14 mouse cellular contexts compared by ENCODE assay signal in genomic region chr9:67077266-67077657, GRCm38 (mm10). TPM values are rescaled to one million over a fixed set of nuclear protein-coding genes. Genes with fewer than 3 reads are reported as not detected.
DNase-seq lines count a peak whose midpoint lies in the region; ATAC-seq and TF ChIP-seq lines count a peak whose summit lies in the region.
"Had no signal": no experiment of that assay in that cellular context is flagged by ENCODE, and none has a peak within 500 bp of the region (broad histone marks: within the 10 kb centered on the region; RNA-seq: fewer than 3 reads in every experiment).

No protein-coding gene starts in this region.

- peak overlapping the region; percentile 0; the same call in 1 of the 2 replicates for H3K27ac ChIP-seq in kidney, adult 2 months (ENCODE audit: insufficient read depth, low read depth, low read length)
- 0 out of 2 replicates have a peak overlapping the region, but pooled peaks have one; percentile 55 for H3K27ac ChIP-seq in embryonic facial prominence, embryonic 12.5 days
- H3K27ac ChIP-seq in liver, embryonic 14.5 days: no peak overlapping the region
- H3K27ac ChIP-seq in left cerebral cortex, adult 2 months: no peak overlapping the region
- H3K27ac ChIP-seq: forebrain, embryonic 15.5 days; hindbrain, embryonic 12.5 days; neural tube, embryonic 13.5 days had no signal

- peaks cover 3% of the 10 kb centered on the region; the same call in 1 of the 2 replicates for H3K4me1 ChIP-seq in kidney, adult 2 months (ENCODE audit: control insufficient read depth, insufficient read depth, low read length)
- peaks cover 22% of the 10 kb centered on the region for H3K4me1 ChIP-seq in embryonic facial prominence, embryonic 12.5 days
- peaks cover 7 to 14% of the 10 kb centered on the region in 2 experiments; a peak in 3 of 4 replicates for H3K4me1 ChIP-seq in liver, embryonic 14.5 days (replicated peaks; ENCODE audit: control insufficient read depth in 2 of 2, insufficient read depth in 2 of 2, low read length in 1 of 2)
- H3K4me1 ChIP-seq: neural tube, embryonic 13.5 days had no signal

- H3K9ac ChIP-seq in embryonic facial prominence, embryonic 12.5 days: no peak overlapping the region
- no peak overlapping the region for H3K9ac ChIP-seq in liver, embryonic 14.5 days (replicated peaks)
- H3K9ac ChIP-seq: forebrain, embryonic 15.5 days; hindbrain, embryonic 12.5 days; neural tube, embryonic 13.5 days had no signal

- TF ChIP-seq CTCF in kidney, adult 2 months (conservative IDR thresholded peaks at IDR 0.05; ENCODE audit: insufficient read depth, insufficient read length, low read depth, low read length): no peak
- no peak for TF ChIP-seq CTCF in liver, embryonic 14.5 days (IDR thresholded peaks at IDR 0.05; ENCODE audit: low read depth)
- TF ChIP-seq CTCF in left cerebral cortex, adult 2 months (IDR thresholded peaks at IDR 0.05): no peak

- no peak overlapping the region for H3K4me2 ChIP-seq in embryonic facial prominence, embryonic 12.5 days (replicated peaks)
- peak overlapping the region; percentile 35 for H3K4me2 ChIP-seq in liver, embryonic 14.5 days (ENCODE audit: low read depth)
- H3K4me2 ChIP-seq: forebrain, embryonic 15.5 days; hindbrain, embryonic 12.5 days; neural tube, embryonic 13.5 days had no signal

- no peak for TF ChIP-seq EP300 in liver, embryonic 14.5 days (IDR thresholded peaks at IDR 0.05; ENCODE audit: low read depth)

- DNase-seq in kidney, adult 2 months: no peak
- no peak for DNase-seq in kidney, adult 8-10 months
- peak; percentile 58 for DNase-seq in 416B (ENCODE audit: low read depth)
- no peak for DNase-seq in liver, embryonic 14.5 days (ENCODE audit: low read depth in 3 of 3, low spot score in 3 of 3)
- DNase-seq in left cerebral cortex, adult 2 months (ENCODE audit: extremely low spot score in 1 of 2, low spot score in 2 of 2): no peak
- DNase-seq in thymus, postnatal 4 days: no peak
- DNase-seq: cerebellum, adult 11-12 months; lung, postnatal 36 days; midbrain, embryonic 14.5 days; thymus, postnatal 14 days had no signal

- ATAC-seq in embryonic facial prominence, embryonic 12.5 days (ENCODE audit: insufficient number of reproducible peaks, insufficient read depth, low FRiP score, low TSS enrichment): no peak
- peak; percentile 8; the same call in 1 of the 2 replicates for ATAC-seq in liver, embryonic 14.5 days (ENCODE audit: insufficient read depth)
- ATAC-seq: forebrain, embryonic 15.5 days had no signal

- H3K36me3 ChIP-seq in kidney, adult 2 months (ENCODE audit: control insufficient read depth, insufficient read depth, low read length): no peaks in the 10 kb centered on the region
- H3K36me3 ChIP-seq in embryonic facial prominence, embryonic 12.5 days: no peaks in the 10 kb centered on the region
- H3K36me3 ChIP-seq in liver, embryonic 14.5 days (replicated peaks; ENCODE audit: control insufficient read depth, insufficient read depth, low read depth): no peaks in the 10 kb centered on the region
- H3K36me3 ChIP-seq: forebrain, embryonic 15.5 days; hindbrain, embryonic 12.5 days; neural tube, embryonic 13.5 days had no signal

- intact Hi-C loops in left cerebral cortex, adult 2 months (cut with DNase I): no loop called here

- no peak overlapping the region for H3K4me3 ChIP-seq in kidney, adult 2 months (ENCODE audit: insufficient read depth, low read depth, low read length)
- H3K4me3 ChIP-seq in embryonic facial prominence, embryonic 12.5 days: no peak overlapping the region
- H3K4me3 ChIP-seq in liver, embryonic 14.5 days (ENCODE audit: insufficient read depth in 1 of 2, low read depth in 2 of 2, low read length in 2 of 2): no peak overlapping the region
- H3K4me3 ChIP-seq in left cerebral cortex, adult 2 months: no peak overlapping the region
- H3K4me3 ChIP-seq: forebrain, embryonic 15.5 days; hindbrain, embryonic 12.5 days; neural tube, embryonic 13.5 days had no signal

- H3K9me3 ChIP-seq in embryonic facial prominence, embryonic 12.5 days: no peaks in the 10 kb centered on the region
- H3K9me3 ChIP-seq in liver, embryonic 14.5 days (ENCODE audit: control insufficient read depth, low read length): no peaks in the 10 kb centered on the region
- H3K9me3 ChIP-seq: forebrain, embryonic 15.5 days; hindbrain, embryonic 12.5 days; neural tube, embryonic 13.5 days had no signal

- TF ChIP-seq POLR2A in kidney, adult 2 months (IDR thresholded peaks at IDR 0.05; ENCODE audit: low read depth, low read length): no peak

- 61% methylated on average over 7 of the region's 7 CpGs for WGBS in kidney, adult 2 months
- WGBS in embryonic facial prominence, embryonic 12.5 days: 66% methylated on average over 7 of the region's 7 CpGs
- WGBS in liver, embryonic 14.5 days (ENCODE audit: insufficient replicate concordance): 28% methylated on average over 7 of the region's 7 CpGs

- no peaks in the 10 kb centered on the region for H3K27me3 ChIP-seq in kidney, adult 2 months (replicated peaks; ENCODE audit: control insufficient read depth, insufficient read depth, low read length)
- no peaks in the 10 kb centered on the region for H3K27me3 ChIP-seq in embryonic facial prominence, embryonic 12.5 days
- no peaks in the 10 kb centered on the region for H3K27me3 ChIP-seq in liver, embryonic 14.5 days (ENCODE audit: control insufficient read depth, insufficient read depth, low read length)
- H3K27me3 ChIP-seq: forebrain, embryonic 15.5 days; hindbrain, embryonic 12.5 days; neural tube, embryonic 13.5 days had no signal

RNA-seq across cellular contexts. Expression of gene Tpm1, which starts 28.1 kb away (rescaled TPM):
- polyA plus RNA-seq in kidney, adult 2 months (2012; rRNA removed): 57.9 and 110 TPM in 2 replicates
- polyA plus RNA-seq in embryonic facial prominence, embryonic 12.5 days (2016; fragmentation: Nextera tagmentation; extraction: Ambion mirVana): 673 and 801 TPM in 2 replicates
- polyA plus RNA-seq in liver, embryonic 14.5 days (2012; rRNA removed): 49.2 and 87.4 TPM in 2 replicates
- polyA plus RNA-seq in liver, embryonic 14.5 days (2014; fragmentation: Nextera tagmentation; extraction: Ambion mirVana): 113 and 116 TPM in 2 replicates
- total RNA-seq in left cerebral cortex, adult 2 months (2021): 100 to 1,000 TPM; 223 to 236 TPM

Comparison
In these comparisons a context has a peak if more than half of its experiments do, and no peak if none do; other contexts are left out.
1. H3K27ac ChIP-seq: peak in kidney, adult 2 months (single experiment) and embryonic facial prominence, embryonic 12.5 days (single experiment); none in liver, embryonic 14.5 days (single experiment) and left cerebral cortex, adult 2 months (single experiment).